Mouse (Mus musculus) monocyte, adult 5-6 weeks (primary cell): ENCODE measurements around the gene Idh3g. TPM values are rescaled to one million over a fixed set of nuclear protein-coding genes. Genes with fewer than 3 reads are reported as not detected.
"Not testable (repeated sequence)": the region's sequence is repeated elsewhere in the genome, so short reads cannot be mapped to it uniquely, and the experiment has no call there.

Source experiments
- ATAC-seq: fragments of 153-309, 156-312 bp; replicated peaks from 2 replicates; pipeline ENCODE4 v1.8.0; 2017; ENCODE audit warnings: mild to moderate bottlenecking; ENCODE audit not compliant: low TSS enrichment, insufficient number of reproducible peaks, severe bottlenecking, poor library complexity, low FRiP score
- total RNA-seq: library from RNA; stranded (forward); fragments of 200-1000, 200-491, 200-594 nt; gene quantifications from 3 replicates; pipeline ENCODE4 v1.2.3, GENCODE M21; 2017

Idh3g gene
- total RNA-seq, 1 experiment from 2014 or later, result 95.4 TPM

DNA sequence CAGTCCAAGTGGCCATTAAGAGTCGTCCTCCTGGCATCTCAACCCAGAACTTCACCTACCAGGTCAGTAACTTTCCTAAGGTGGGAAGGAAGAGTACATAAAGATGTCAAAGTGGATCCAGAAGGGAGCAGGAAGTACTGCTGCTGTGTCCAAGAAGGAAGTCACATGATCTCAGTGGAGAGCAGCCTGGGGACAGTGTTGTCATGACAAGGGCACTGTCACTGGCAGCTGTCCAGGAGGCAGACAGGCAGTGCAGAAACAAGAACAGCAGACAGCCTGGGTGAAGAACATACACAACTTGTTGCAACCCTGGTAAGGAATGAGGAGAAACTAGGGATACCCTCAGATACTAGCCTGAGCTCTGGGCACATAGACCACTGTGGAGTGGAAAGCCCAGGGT is 21.4 kb downstream of the Idh3g start:
- ATAC-seq, result peak; percentile 73

DNA sequence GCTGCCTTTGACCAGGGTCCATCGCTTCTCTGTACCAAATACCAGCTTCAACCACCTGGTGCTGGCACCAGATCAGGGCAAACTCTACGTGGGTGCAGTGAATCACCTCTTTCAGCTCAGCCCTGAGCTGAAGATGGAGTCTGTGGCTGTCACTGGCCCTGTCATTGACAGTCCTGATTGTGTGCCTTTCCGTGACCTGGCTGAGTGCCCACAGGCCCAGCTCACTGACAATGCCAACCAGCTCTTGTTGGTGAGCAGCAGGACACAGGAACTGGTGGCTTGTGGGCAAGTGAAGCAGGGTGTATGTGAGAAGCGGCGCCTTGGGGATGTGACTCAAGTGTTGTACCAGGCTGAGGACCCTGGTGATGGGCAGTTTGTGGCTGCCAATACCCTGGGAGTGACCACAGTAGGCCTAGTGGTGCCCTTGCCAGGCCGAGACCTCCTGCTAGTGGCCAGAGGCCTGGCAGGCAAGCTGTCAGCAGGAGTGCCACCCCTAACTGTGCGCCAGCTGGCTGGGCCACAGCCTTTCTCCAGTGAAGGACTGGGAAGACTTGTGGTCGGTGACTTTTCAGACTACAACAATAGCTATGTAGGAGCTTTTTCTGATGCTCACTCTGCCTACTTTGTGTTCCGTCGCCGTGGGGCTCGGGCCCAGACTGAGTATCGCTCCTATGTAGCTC is 27.9 kb downstream of the Idh3g start:
- ATAC-seq, result no peak

DNA sequence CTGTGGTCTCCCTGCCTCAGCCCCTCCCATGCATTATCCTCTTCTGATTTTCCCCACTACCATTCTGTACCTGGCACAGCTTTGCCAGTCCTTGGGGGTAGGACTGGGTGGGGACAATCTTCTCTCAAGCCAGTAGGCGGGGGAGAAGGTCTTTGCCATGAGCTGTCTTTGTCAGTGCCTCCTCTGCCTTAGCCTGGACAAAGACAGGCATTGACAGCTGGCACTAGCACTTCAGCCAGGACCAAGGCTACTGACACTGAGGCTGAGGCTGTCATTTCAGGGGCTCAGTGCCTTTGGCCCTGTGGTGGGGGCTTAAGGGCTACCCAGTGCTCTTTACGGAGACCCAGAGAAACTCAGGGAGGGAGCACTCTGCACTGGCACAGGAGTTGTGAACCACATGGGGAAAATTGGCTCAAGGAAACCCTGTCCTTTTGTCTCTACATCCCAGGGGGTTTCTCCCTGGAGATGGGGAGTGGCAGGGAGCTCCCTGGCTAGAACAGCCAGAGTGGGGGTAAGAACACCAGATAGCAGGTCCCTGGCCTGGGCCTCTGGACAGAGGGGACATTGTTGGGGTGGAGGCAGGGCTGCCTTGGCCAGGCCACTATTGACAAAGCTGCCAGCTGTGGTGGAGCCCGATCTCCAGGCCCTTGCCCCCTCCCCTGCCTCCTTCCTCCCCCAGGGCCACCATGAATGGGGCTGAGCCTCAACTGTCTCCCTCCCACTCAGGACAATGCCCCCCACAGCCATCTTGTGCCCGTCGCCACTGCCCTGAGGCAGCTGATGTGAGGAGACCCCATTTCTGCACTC is 30.2 kb downstream of the Idh3g start, which contains the start of gene Plxnb3:
Gene Plxnb3, plus strand, starts transcription at position 757 of the 807 bp plus-strand sequence.
- ATAC-seq, result no peak

GRCm38 (mm10) chrX:73748977-73749376 is 37.7 kb downstream of the Idh3g start:
- no peak for ATAC-seq

GRCm38 (mm10) chrX:73744774-73745481 is 41.8 kb downstream of the Idh3g start:
- ATAC-seq, result no peak

DNA sequence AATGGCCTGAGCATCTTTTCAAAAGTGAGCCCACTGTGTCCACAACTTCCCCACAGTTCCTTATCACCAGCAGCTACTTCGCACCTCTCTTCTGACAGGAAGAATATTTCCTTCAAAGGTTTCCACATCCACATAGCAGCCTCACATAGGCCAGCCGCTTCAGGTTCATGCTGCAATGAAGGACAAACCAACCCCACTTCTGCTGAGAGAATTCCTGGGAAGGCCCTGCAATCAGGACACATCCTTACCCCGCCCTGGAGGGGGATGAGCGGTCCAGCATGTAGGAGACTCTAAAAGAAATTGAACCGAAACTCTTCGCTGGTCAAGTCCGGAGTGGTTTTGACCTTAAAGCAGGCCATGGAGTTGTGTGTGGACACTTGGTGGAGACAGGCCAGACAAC is 46.9 kb downstream of the Idh3g start:
- not testable (repeated sequence) for ATAC-seq

DNA sequence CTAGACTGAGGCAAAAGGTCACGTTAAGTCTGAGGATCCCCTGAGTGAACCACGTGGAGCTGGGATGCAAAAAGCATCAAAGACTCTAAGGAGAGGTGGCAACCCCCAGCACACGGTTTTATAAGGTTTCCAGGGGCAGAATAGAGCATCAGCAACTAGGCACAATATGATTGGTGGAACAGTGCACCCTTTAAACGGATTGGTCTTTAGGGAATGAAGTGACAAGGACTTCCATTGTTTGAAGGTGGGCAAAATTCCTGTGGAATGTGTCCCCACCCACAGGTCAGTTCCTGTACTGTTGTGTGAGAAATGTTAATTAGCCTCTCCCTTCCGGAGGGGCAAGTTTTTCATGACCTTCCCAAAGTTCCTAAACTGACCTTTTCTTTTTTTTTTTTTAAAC is 47.5 kb downstream of the Idh3g start:
- no peak for ATAC-seq

DNA sequence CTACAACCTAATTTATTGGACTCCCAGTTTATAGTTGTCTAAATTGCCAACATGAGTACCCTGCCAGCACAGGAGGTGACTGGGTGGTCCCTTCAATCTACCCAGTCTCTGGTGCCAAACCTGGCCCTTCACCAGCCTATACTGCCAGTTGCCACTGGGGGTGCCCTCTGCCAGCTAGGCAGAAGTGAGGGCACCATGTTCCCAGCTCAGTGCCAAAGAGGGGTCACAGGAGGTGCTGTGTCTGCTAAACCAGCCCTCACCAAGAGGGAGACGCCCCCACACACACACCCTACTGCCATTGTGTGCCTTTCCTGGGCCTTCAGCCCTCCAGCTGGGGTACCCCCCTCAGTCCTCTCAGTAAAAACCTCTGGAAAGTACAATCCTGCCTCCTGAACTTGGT is 48.5 kb downstream of the Idh3g start:
- ATAC-seq, result no peak

DNA sequence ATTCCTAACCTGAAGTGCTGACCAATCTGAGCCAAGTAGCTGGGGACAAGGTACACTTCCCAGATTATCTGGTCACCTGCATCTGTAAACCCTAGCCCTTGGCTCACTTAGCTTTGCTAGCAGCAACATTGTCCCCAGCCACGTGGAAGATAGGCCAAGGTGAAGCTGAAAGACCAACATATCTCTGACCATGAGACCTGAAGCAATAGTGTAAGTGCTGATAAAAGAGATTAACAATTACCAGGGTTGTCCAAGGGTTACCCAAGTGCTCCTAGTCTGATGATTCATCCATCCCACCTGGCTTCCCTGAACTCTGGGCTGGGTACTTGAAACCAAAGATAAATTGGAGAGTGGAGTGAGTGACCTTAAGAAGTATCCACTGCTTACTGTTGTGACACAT is 55.8 kb downstream of the Idh3g start:
- no peak for ATAC-seq

Other genes starting within 250 kb of the Idh3g start
- not detected in 3 replicates for gene Dusp9, start 147.5 kb downstream of the Idh3g start, total RNA-seq
- gene Pnck, start 126.8 kb downstream of the Idh3g start, total RNA-seq, result 0.97 TPM in 1 of 3 replicates, not detected in the others
- 0.49 TPM in 1 of 3 replicates, not detected in the others for gene Slc6a8, start 113.7 kb downstream of the Idh3g start, total RNA-seq
- gene Bcap31, start 70.7 kb downstream of the Idh3g start, total RNA-seq, result 223 to 253 TPM (median 241 TPM) in 3 replicates
- 23.6 to 41.6 TPM (median 26.6 TPM) in 3 replicates for gene Abcd1, start 70.3 kb downstream of the Idh3g start, total RNA-seq
- 2.7 to 6.1 TPM (median 3.9 TPM) in 3 replicates for gene Plxnb3, start 29.8 kb downstream of the Idh3g start, total RNA-seq
- 12.0 to 20.5 TPM (median 19.1 TPM) in 3 replicates for gene Srpk3, start 12.5 kb downstream of the Idh3g start, total RNA-seq
- 136 to 151 TPM (median 138 TPM) in 3 replicates for gene Ssr4, start 131 bp upstream of the Idh3g start, total RNA-seq
- 0.68 to 2.9 TPM (median 1.9 TPM) in 3 replicates for gene Pdzd4, start 38.1 kb upstream of the Idh3g start, total RNA-seq
- 0.96 to 1.9 TPM (median 1.3 TPM) in 3 replicates for gene Avpr2, start 105.2 kb upstream of the Idh3g start, total RNA-seq
- gene L1cam, start 109.2 kb upstream of the Idh3g start, total RNA-seq, result 59.8 to 83.7 TPM (median 81.0 TPM) in 3 replicates
- gene Arhgap4, start 135.0 kb upstream of the Idh3g start, total RNA-seq, result 164 to 232 TPM (median 166 TPM) in 3 replicates
- gene Naa10, start 135.0 kb upstream of the Idh3g start, total RNA-seq, result 32.0 to 50.3 TPM (median 42.9 TPM) in 3 replicates
- gene Renbp, start 144.0 kb upstream of the Idh3g start, total RNA-seq, result 15.9 to 27.6 TPM (median 20.8 TPM) in 3 replicates
- gene Hcfc1, start 179.5 kb upstream of the Idh3g start, total RNA-seq, result 21.4 to 45.9 TPM (median 24.5 TPM) in 3 replicates
- gene Irak1, start 237.0 kb upstream of the Idh3g start, total RNA-seq, result 44.2 to 65.0 TPM (median 58.3 TPM) in 3 replicates